Mouse (Mus musculus) adrenal gland (tissue): ENCODE results near the gene Zfpm1.

ENCODE experiments used
- intact Hi-C: fragments of 180-260 bp; cut with DNase I; formaldehyde crosslinking; loops from one replicate; pipeline ENCODE4 v1.15.1; 2025
- long read RNA-seq, 2 experiments: library from polyadenylated mRNA; unstranded; transcript quantifications; one replicate each; pipeline ENCODE4 v2.0.0; 2020; ENCODE audit warnings: borderline replicate concordance in 1 of 2; ENCODE audit not compliant: insufficient replicate concordance in 1 of 2

Zfpm1 gene
- long read RNA-seq, experiment 1, partial matches to known transcripts, result 0 of 1 reads
- long read RNA-seq, experiment 1, other reads (novel, unspliced or antisense), result 1 of 1 reads
- long read RNA-seq, experiment 2, partial matches to known transcripts, result 0 of 3 reads
- long read RNA-seq, experiment 2, other reads (novel, unspliced or antisense), result 3 of 3 reads

DNA sequence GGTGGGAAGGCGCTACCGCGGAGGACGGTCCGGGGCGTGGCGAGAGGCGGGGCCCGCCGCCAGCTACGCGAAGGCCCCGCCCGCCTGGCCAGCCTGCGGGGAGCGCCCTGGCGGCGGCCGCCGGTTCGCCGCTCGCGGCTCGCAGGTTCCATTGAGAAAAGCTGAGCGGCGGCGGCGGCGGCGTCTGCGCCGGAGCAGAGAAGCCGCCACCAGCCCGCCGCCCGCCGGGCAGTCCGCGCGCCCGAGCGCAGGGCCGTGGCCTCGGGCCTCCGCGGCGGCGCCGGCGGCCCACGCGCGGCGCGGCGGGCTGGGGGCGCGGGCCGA lies at the start of gene Zfpm1:
Zfpm1 (plus strand) TSS at position 107 of the 324 bp plus-strand sequence.
- intact Hi-C loops, result no loop called here

DNA sequence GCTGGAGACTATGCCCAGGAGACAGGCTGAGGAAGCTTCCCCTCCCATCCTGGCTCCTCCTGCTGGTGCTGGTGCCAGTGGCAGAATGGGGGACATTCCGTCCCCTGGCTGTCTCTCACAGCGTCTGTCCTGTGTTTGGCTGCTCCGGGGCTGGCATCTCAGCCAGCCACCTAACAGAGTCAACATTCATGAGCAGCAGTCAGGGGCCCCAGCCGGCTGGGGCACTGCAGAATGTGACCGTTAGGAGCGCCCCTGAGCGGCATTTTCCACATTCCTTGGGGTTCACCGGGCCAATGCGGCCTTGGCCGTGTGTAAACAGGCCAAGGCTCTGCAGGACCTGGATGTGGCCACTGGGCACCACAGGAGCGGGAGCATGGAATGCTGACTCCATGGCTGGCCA lies 47.9 kb upstream of the Zfpm1 start:
- intact Hi-C loops, result no loop called here

DNA sequence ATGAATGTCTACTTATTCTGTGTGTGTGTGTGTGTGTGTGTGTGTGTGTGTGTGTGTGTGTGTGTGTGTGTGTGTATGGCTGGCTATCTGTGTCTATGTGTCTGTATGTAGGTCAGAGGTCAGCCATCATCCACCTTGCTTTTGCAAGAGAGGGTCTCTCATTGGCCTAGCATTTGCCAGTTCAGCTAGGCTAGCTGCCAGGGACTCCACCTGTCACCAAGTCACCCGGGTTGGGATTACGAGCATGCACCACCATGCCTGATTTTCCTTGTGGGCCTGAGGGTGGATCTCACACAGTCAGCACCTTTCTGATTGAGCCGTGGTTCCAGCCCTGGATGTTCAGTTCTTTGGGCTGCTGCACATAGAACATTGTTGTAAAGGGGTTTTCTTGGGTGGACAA lies 45.4 kb upstream of the Zfpm1 start:
- intact Hi-C loops, result no loop called here

DNA sequence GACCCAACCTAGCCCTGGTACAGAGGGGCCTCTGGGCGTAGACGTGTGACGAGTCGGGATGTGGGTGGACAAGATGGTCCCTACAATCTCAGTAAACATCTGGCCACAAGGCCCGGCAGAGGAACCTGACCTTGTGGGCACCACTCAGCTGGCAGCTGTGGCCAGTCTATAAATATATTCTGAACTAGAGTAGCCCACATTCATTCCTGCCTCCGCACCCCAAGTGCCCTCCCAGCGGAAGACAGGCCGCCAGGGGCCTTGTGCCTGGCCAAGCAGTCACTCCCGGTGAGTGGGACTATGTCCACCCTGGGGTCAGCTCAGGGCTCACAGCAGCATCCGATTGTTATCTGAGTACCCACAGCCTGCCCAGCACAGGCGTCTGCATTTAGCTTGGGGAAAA lies 43.7 kb upstream of the Zfpm1 start:
- intact Hi-C loops, result no loop called here

DNA sequence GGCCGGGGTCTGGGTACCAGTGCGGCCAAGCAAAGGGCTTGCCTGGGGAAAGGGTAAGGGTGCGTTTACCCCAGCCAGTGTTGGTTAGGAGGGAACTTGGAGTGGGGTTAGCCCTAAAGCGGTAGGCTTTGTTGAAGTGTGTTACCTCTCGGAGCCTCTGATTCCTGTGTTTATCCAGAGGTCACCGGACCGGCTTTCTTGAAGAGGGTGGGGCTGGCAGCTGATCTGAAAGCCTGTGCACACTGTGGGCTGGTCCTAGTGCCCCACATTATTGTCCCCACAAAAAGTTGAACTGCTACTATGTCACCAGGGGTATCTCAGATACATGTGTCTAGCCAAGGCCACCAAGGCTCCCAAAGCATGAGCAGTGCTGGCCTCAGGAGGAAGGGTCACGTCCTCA lies 43.2 kb upstream of the Zfpm1 start:
- intact Hi-C loops, result no loop called here

DNA sequence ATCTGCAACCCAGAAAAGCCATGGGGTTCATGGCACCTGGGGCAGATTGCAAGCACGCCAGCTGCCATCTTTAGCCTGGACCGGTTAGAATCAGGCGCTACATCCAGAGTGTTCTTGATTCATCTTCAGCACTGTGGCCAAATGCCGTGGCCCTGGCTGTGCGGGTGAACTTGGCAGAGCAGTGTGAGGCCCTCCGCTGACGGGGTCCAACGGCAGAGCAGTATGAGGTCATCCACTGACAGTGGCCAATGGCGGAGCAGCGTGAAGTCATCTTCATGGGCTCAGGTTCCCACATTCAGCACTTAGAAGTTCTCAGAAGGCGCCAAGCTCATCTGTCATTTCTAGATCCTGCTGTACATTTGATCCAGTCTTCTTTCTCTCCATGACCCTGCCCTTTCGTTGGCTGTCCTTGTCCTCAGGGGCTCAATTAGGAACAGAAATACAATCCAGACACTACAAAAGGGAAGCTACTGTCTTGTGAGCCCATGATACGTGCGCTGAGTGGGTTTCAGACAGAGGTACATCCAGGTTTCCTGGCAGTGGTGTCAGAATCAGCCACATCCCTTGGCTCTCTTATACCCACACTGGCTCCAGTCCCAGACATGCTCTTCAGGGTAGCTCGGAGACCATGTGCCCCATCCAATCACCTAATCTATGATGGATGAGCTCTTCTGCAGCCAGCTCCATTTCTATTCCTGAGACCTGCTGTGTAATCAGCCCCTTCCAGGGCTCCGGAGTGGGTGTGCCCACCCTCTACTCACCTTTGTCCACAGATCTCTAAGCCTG lies 41.5 kb upstream of the Zfpm1 start:
- intact Hi-C loops, result no loop called here

DNA sequence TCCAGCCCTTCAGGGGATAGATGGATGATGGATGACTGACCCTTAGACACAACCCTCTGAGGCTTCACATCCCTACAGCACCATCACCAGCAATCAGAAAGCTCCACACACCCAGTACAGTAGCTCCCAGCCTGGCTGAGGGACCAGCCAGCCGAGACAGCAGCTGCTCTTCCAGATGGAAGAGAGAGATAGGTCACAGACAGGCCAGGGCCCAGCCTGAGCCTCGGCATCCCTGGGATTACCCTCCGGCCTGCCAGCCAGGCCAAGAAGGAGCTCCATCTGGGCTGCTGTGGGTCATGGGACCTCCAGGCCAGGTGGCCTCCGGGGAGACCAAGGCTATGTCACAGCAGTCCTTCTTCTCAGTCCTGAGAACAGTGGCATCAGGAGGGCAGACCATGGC lies 38.6 kb upstream of the Zfpm1 start:
- intact Hi-C loops, result no loop called here

DNA sequence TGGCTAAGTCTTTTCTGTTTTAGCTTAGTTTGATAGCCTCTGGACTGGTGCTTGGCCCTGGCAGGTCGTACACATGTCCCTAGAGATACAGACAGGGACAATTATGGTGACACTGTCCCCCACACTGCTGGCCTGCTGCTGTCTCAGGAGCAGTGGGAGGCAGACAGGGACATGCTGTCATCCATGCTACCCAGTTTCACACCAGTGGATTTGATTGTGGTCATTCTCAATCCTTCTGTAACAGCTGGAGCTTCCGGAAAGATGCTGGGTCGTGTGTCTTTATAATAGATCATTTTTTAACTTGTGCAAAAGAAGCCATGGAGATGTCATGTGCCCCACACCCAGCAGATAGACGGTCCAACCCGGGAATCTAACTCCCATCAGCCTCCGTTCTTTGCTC lies 36.8 kb upstream of the Zfpm1 start:
- intact Hi-C loops, result no loop called here

DNA sequence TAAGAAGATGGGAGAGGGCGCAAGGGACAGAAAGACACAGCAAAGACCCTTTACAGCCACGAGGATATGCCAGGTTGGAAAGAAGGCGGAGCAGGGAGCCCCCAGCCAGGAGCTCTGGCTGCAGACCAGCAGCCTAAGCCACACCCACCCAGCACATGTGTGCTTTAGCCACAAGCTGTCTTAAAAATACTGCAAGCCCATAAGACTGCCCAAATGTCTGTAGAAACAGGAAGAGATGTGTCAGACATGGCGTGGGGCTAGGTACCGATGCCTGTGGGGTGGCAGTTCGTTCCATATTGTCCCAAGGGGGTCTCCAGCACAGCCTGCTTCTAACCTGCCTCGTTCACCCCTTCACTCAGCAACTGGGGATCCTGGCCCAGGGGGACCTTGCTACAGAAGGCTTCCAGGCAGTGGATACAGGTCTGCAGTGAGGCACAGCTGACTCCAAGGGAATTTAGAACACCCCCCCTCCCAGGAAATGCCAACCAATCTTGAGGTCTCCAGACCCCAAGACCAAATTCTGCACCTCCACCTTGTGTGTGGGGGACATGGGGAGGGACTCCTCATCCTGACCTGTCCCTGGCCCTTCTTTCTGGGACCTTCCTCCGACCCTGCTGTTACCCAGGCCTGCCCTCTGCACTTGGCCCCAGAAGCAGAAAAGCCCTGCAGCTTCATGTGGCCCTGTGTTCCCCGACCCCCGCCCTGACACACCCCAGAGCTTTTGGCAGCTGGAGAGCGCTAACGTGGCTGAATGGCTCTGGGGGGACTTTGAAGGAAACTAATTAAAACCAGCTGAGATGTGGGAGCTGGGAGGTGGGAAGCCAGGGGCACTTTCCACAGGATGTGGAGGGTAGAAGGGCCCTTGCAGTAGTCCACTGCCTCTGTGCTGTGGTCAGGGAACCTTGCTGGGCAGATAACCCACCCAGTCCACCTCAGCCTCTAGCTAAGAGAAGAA lies 35.4 kb upstream of the Zfpm1 start:
- intact Hi-C loops, result no loop called here

DNA sequence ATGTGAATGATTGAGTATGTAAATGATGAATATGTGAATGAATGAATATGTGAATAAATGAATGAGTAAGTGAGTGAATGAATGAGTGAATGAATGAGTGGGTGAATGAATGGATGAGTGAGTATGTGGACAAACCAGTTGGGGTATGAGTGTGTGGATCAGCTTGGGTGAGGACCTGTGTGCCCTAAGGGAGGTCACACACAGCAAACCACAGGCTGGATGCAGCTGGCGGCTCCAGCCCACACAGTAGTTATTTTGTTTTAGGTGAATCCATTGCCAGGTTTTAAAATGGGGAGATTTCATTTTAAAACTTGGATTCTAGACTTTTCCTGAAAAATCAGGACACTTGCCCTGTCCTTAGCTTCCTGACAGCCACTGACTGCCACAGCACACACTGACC lies 30.2 kb upstream of the Zfpm1 start:
- intact Hi-C loops, result no loop called here

DNA sequence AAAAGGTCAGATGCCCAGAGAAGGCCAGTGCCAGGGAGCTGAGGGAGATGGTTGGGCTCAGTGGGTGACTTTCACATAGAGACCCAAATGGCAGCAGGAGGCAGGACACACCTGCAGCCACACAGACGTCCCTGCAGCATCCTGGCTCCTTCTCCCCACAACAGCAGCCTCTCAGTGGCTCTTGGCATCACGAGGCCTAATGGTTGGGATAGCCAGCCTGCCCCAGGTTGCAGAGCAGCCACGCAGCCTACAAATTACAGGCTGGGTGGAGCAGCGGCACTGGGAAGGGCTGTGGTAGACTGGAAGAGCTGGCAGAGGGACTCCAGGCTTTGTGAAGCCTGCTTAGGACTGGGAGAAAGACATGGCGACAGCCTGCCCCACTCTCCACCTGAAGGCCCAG lies 29.6 kb upstream of the Zfpm1 start:
- intact Hi-C loops, result no loop called here

DNA sequence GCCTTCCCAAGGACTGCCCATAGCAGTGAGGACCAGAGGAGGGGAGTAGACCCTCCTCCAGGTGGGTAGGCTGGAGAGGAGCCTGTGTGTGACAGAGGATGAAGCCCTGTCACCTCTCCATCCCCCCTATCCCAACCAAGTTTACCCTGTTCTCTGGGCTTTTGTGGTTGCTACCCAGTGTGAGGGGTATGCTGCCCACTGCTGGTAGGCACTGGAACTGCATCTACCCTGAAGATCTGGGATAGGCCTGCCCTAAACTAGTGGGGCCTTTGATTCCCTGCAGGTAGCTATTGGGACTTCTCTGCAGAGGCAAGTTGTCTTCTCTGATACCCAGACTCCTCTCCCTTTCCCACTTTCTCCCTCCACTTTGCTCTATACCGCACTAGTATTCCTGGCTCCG lies 22.6 kb upstream of the Zfpm1 start:
- intact Hi-C loops, result loop anchor here (2.0 kb wide), 1 partner anchor 97 kb away; no protein-coding TSS in a partner anchor

DNA sequence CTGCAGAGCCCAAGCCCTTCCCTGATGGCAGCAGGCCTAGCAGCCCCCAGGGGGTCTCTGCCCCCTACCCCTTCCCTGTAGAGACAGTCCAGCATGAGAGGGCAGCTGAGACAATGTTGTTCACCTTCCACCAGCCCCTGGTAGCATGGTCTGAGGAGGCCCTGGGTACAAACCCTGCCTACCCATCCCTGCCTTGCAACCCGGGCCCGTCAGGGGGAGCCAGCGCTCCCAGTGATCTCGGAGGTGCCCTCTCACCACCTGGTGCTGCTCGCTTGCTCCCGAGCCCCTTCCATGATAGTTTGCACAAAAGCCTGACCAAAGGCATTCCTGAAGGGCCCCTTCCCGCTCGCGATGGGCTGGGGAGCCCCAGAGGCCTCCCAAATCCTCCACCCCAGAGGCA lies 21.2 kb upstream of the Zfpm1 start:
- intact Hi-C loops, result no loop called here

DNA sequence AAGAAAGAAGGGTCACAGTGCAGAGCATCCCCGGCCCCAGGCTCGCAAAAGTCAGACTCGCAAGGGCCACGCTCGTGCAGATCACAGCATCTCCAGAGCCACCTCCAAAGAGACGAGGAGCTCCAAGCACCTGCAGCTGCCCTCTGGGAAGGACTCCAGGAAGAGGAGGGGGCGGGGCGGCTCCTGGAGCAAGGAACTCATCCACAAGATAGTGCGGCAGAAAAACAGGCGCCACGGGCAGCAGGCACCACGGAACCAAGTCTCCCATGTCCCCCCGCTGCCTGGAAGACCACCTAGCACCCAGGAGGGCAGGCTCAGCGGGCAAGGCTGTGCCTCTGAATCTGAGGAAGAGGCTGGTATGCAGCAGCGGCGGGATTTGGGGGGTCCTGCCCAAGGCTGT lies 19.1 kb upstream of the Zfpm1 start:
- intact Hi-C loops, result no loop called here

DNA sequence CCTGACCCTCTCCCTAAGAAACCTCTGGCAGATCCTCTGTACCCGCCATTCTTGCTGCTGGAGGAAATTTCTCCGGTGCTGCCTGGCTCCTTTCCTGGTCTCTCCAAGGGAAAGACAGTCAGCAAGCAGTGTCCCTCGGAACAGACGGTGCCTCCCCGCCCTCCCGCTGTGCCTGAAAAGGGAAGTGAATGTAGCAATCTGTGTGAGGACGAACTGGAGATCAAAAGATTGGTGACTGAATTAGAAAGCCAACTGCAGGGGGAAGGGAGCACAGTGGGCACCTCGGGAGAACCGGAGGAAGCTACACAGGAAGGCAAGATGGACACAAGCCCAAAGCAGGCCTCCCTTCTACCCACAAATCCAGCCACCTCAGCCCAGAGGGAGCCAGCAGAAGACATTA lies 17.7 kb upstream of the Zfpm1 start:
- intact Hi-C loops, result no loop called here

DNA sequence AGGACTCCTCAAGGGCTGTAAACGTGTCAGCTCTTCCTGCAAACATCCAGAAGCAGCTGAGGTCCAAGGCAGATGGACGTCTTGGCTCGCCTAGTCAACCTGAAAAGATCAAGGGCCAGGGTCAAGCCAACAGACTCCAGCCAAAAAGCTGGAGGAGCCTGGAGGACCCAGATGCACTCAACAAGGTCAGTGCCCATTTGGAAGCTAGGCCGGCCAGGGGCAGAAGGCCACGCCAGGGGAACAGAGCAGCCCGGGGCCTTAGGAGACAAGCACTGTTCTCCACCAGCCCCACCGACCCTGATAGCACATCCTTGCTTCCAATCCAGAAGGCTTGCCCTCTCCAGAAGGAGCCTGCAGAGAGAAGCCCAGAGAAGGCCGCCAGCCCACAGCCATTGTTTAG lies 16.4 kb upstream of the Zfpm1 start:
- intact Hi-C loops, result no loop called here

DNA sequence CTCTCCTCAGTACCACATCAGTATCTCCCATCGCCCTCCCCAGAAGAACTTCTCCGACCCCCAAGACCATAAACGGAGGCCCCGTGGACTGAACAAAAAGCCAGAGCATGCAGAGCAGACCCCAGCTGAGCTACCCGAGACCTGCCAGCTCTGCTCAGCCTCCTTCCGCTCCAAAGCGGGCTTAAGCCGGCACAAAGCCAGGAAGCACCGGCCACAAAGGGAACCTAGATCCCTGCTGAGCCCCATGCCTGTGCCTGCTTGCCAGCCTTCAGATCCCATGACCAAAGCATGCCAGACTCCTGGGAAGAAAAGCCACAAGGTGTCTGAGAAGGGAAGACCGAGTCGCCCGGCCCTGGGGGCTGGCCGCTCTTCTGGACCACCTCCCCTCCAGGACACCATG lies 15.1 kb upstream of the Zfpm1 start:
- intact Hi-C loops, result no loop called here

DNA sequence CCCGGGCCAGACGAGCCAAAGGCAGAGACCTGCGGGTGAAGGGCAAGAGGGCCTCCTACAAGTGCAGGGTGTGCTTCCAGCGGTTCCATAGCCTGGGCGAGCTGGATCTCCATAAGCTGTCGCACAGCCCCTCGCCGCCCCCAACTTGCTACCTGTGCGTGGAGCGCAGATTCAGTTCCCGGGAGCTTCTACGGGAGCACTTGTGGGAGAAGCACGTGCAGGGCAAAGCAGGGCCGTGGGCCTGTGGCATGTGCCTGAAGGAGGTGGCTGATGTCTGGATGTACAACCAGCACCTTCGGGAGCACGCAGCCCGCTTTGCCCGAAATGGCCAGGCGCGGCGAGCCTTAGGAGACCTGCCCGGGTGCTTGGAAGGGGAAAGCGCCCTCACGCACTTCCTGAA lies 13.1 kb upstream of the Zfpm1 start:
- intact Hi-C loops, result loop anchor here (2.0 kb wide), 1 partner anchor 292 kb away; no protein-coding TSS in a partner anchor

DNA sequence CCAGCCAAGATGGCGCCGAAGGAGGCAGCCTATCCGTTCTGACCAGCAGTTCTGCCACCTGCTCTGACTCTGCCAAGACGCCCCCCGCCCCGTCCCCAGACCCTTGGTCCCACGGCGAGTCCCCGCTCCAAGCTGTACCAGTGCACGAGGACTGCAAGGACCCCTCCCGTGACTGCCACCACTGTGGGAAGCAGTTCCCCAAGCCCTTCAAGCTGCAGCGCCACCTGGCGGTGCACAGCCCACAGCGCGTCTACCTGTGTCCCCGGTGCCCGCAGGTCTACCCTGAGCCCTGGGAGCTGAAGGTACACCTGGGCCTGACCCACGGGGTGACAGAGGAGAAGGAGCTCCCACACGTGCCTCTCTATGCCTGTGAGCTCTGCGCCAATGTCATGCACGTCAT lies 12.5 kb upstream of the Zfpm1 start:
- intact Hi-C loops, result loop anchor here (2.0 kb wide), 1 partner anchor 293 kb away; no protein-coding TSS in a partner anchor

DNA sequence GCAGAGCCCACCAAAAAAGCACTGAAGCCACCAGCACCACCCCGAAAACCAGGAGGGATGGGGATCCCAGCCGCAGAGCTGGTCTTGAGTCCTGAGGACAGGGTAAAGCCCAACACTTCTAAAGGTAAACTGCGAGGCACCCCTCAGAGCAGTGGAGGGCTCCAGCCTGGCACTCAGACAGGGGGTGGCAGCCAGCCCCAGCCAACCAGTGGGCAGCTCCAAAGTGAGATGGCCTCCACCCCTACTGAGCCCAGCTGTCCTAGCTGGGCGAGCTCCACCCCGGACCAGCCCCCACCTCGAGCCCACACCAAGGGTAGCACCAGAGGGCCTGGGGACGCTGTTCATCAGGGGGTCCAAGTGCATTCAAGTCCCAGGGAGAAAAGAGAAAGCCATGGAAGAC lies 11.4 kb upstream of the Zfpm1 start:
- intact Hi-C loops, result loop anchor here (10.0 kb wide), 1 partner anchor 174 kb away; the partner anchor contains the start of gene Mvd

DNA sequence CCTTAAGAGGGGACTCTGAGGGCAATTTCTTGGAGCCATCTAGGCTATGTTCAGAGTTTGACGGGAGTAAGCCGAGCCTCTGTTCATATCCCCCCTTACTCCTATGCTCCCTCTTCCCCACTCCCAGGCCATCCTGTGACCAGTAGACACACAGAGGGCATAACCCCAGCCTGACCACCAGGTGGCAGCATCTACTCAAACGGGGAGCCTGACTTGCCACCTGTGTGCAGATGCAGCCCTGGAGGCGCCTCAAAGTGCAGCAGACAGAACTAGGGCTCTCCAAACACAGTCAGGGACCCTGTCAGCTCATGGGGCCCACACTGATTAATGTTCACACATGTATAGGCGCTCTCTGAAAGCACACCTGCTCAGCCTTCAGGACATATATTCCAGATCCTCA lies 8.8 kb upstream of the Zfpm1 start:
- intact Hi-C loops, result loop anchor here (1.0 to 10.0 kb wide), 3 partner anchors 60 to 172 kb away; partner anchors contain the start of gene Mvd

DNA sequence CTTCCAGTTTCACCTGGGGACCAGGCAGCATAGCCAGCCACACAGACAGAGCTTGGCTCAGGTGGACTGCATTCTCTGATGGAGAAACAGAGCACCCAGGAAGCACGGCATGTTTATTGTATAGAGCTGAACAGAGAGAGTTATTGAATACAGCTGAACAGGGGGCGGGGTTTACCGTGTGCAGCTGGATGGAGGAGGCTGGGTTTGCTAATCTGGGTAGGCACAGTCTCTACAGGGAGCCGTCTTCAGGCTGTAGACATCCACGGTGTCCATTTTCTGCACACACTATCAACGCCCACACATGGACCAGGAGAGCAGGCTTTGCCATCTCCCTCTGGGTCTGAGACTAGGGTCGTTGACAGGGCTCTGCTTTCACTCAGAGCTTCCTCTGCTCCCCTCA lies 8.1 kb upstream of the Zfpm1 start:
- intact Hi-C loops, result loop anchor here (1.0 to 10.0 kb wide), 3 partner anchors 59 to 171 kb away; partner anchors contain the start of gene Mvd
